Comparison of ENCODE assay signal across 20 mouse cellular contexts in the genomic region with DNA sequence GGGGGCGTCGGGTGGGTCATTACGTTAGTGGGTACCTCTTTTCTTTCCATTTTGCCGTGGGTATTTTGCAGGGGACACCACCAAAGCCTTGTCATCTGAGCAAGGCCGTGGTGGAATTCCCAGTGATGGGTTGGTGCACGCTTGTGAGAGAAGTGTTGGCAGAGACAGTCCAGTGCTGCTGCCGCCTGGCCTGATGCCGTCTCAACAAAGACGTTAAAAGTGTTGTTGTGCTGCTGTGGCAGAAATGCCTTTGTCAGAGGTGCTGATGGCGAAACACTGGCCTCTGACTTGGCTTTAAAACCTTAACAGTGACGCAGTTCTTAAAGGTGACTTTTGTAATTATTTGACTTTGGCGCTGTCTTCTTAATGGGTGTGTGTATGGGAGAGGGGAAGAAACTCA. TPM values are rescaled to one million over a fixed set of nuclear protein-coding genes. Genes with fewer than 3 reads are reported as not detected.
DNase-seq lines count a peak whose midpoint lies in the region; ATAC-seq lines count a peak whose summit lies in the region.
"Had no signal": no experiment of that assay in that cellular context is flagged by ENCODE, and none has a peak within 500 bp of the region (broad histone marks: within the 10 kb centered on the region; RNA-seq: fewer than 3 reads in every experiment).

No protein-coding gene starts in this region.

- intact Hi-C loops in heart, postnatal 36 days (cut with DNase I), result no loop called here

- no peaks in the 10 kb centered on the region for H3K9me3 ChIP-seq in forebrain, embryonic 11.5 days (ENCODE audit: control insufficient read depth, low read length)
- no peaks in the 10 kb centered on the region for H3K9me3 ChIP-seq in forebrain, embryonic 14.5 days (replicated peaks; ENCODE audit: control insufficient read depth, low read length)
- no peaks in the 10 kb centered on the region for H3K9me3 ChIP-seq in heart, embryonic 14.5 days (ENCODE audit: control insufficient read depth, low read length)
- no peaks in the 10 kb centered on the region for H3K9me3 ChIP-seq in midbrain, embryonic 13.5 days
- H3K9me3 ChIP-seq in midbrain, embryonic 10.5 days (replicated peaks), result no peaks in the 10 kb centered on the region
- no peaks in the 10 kb centered on the region for H3K9me3 ChIP-seq in kidney, embryonic 15.5 days (replicated peaks)
- H3K9me3 ChIP-seq: liver, embryonic 13.5 days; midbrain, embryonic 12.5 days; neural tube, embryonic 15.5 days had no signal

- no peaks in the 10 kb centered on the region; the same call in 1 of the 2 replicates for H3K27me3 ChIP-seq in forebrain, embryonic 11.5 days (ENCODE audit: control insufficient read depth, insufficient read depth, low read length)
- H3K27me3 ChIP-seq in forebrain, embryonic 14.5 days (replicated peaks; ENCODE audit: control insufficient read depth, insufficient read depth, low read length), result no peaks in the 10 kb centered on the region
- H3K27me3 ChIP-seq in heart, embryonic 14.5 days (ENCODE audit: control insufficient read depth, insufficient read depth, low read length), result no peaks in the 10 kb centered on the region
- H3K27me3 ChIP-seq in midbrain, embryonic 13.5 days, result peaks cover 14% of the 10 kb centered on the region
- H3K27me3 ChIP-seq in midbrain, embryonic 10.5 days (ENCODE audit: low read depth, poor library complexity, severe bottlenecking), result peaks cover 2% of the 10 kb centered on the region; the same call in 1 of the 2 replicates
- H3K27me3 ChIP-seq in kidney, embryonic 15.5 days, result no peaks in the 10 kb centered on the region
- H3K27me3 ChIP-seq: liver, embryonic 13.5 days; neural tube, embryonic 15.5 days had no signal

- 17% methylated on average over 12 of the region's 12 CpGs for WGBS in forebrain, embryonic 11.5 days
- whole genome bisulfite sequencing in forebrain, embryonic 14.5 days, result 10% methylated on average over 12 of the region's 12 CpGs
- WGBS in heart, embryonic 14.5 days, result 25% methylated on average over 12 of the region's 12 CpGs
- WGBS in midbrain, embryonic 13.5 days, result 17% methylated on average over 12 of the region's 12 CpGs
- 16% methylated on average over 12 of the region's 12 CpGs for WGBS in midbrain, embryonic 10.5 days
- 50% methylated on average over 12 of the region's 12 CpGs for WGBS in kidney, embryonic 15.5 days

- H3K4me3 ChIP-seq in forebrain, embryonic 11.5 days (ENCODE audit: low read depth, low read length), result no peak overlapping the region
- no peak overlapping the region for H3K4me3 ChIP-seq in forebrain, embryonic 14.5 days (ENCODE audit: low read depth, low read length)
- no peak overlapping the region for H3K4me3 ChIP-seq in heart, embryonic 14.5 days (ENCODE audit: control insufficient read depth in 1 of 2, insufficient read depth in 1 of 2, low read depth in 1 of 2, low read length in 2 of 2)
- H3K4me3 ChIP-seq in midbrain, embryonic 13.5 days (replicated peaks), result no peak overlapping the region
- H3K4me3 ChIP-seq in midbrain, embryonic 10.5 days, result no peak overlapping the region
- H3K4me3 ChIP-seq in kidney, embryonic 15.5 days (replicated peaks), result no peak overlapping the region
- H3K4me3 ChIP-seq: liver, embryonic 13.5 days; midbrain, embryonic 12.5 days; myocyte; neural tube, embryonic 15.5 days had no signal

- no peak for DNase-seq in forebrain, embryonic 11.5 days (ENCODE audit: low spot score)
- DNase-seq in forebrain, embryonic 14.5 days (ENCODE audit: low spot score), result no peak
- DNase-seq in heart, postnatal 36 days, result no peak
- DNase-seq in midbrain, embryonic 10.5 days (ENCODE audit: low spot score), result no peak
- DNase-seq in left cerebral cortex, adult 18-20 months (ENCODE audit: low spot score in 2 of 2), result no peak
- DNase-seq: adrenal gland, postnatal 36 days; B cell, adult 2 months; cerebellum, adult 9-10 months; gastrocnemius, postnatal 14 days; kidney, adult 8-10 months; kidney, postnatal 36 days; liver, embryonic 13.5 days; lung, postnatal 4 days; right cerebral cortex, postnatal 25 days had no signal

- no peaks in the 10 kb centered on the region for H3K36me3 ChIP-seq in forebrain, embryonic 11.5 days (ENCODE audit: control insufficient read depth, insufficient read depth, low read length)
- no peaks in the 10 kb centered on the region for H3K36me3 ChIP-seq in forebrain, embryonic 14.5 days (ENCODE audit: control insufficient read depth, insufficient read depth, low read length)
- peaks cover 6% of the 10 kb centered on the region; the same call in 1 of the 2 replicates for H3K36me3 ChIP-seq in heart, embryonic 14.5 days (ENCODE audit: control insufficient read depth, insufficient read depth, low read length)
- no peaks in the 10 kb centered on the region for H3K36me3 ChIP-seq in midbrain, embryonic 13.5 days
- H3K36me3 ChIP-seq in midbrain, embryonic 10.5 days, result peaks cover 23% of the 10 kb centered on the region
- H3K36me3 ChIP-seq in kidney, embryonic 15.5 days, result peaks cover 7% of the 10 kb centered on the region; the same call in 1 of the 2 replicates
- H3K36me3 ChIP-seq: liver, embryonic 13.5 days; midbrain, embryonic 12.5 days; neural tube, embryonic 15.5 days had no signal

- no peak overlapping the region for H3K27ac ChIP-seq in forebrain, embryonic 11.5 days (ENCODE audit: low read depth, low read length)
- H3K27ac ChIP-seq in forebrain, embryonic 14.5 days (ENCODE audit: low read depth, low read length), result no peak overlapping the region
- peak overlapping the region; percentile 55 to 62; a peak in 3 of 4 replicates for H3K27ac ChIP-seq in heart, embryonic 14.5 days (replicated peaks in 1 of 2; ENCODE audit: control insufficient read depth in 1 of 2, insufficient read depth in 1 of 2, low read depth in 2 of 2, low read length in 2 of 2)
- no peak overlapping the region for H3K27ac ChIP-seq in midbrain, embryonic 13.5 days
- no peak overlapping the region for H3K27ac ChIP-seq in midbrain, embryonic 10.5 days (replicated peaks)
- H3K27ac ChIP-seq in kidney, embryonic 15.5 days, result no peak overlapping the region
- H3K27ac ChIP-seq: liver, embryonic 13.5 days; midbrain, embryonic 12.5 days; neural tube, embryonic 15.5 days had no signal

- no peak overlapping the region for H3K4me2 ChIP-seq in forebrain, embryonic 11.5 days (ENCODE audit: low read depth, low read length, severe bottlenecking)
- no peak overlapping the region for H3K4me2 ChIP-seq in forebrain, embryonic 14.5 days (ENCODE audit: low read length)
- H3K4me2 ChIP-seq in heart, embryonic 14.5 days (ENCODE audit: low read length), result peak overlapping the region; percentile 40
- 0 out of 2 replicates have a peak overlapping the region, but pooled peaks have one; percentile 5 for H3K4me2 ChIP-seq in midbrain, embryonic 13.5 days (replicated peaks)
- H3K4me2 ChIP-seq in kidney, embryonic 15.5 days, result no peak overlapping the region
- H3K4me2 ChIP-seq: liver, embryonic 13.5 days; neural tube, embryonic 15.5 days had no signal

- peaks cover 26% of the 10 kb centered on the region for H3K4me1 ChIP-seq in forebrain, embryonic 11.5 days (replicated peaks; ENCODE audit: control insufficient read depth, insufficient read depth, low read length)
- peaks cover 30% of the 10 kb centered on the region for H3K4me1 ChIP-seq in forebrain, embryonic 14.5 days (ENCODE audit: control insufficient read depth, insufficient read depth, low read length)
- H3K4me1 ChIP-seq in heart, embryonic 14.5 days (ENCODE audit: control insufficient read depth in 2 of 2, insufficient read depth in 2 of 2, low read length in 2 of 2), result peaks cover 18 to 47% of the 10 kb centered on the region in 2 experiments
- peaks cover 34% of the 10 kb centered on the region for H3K4me1 ChIP-seq in midbrain, embryonic 13.5 days (replicated peaks)
- peaks cover 60% of the 10 kb centered on the region for H3K4me1 ChIP-seq in midbrain, embryonic 10.5 days
- peaks cover 27% of the 10 kb centered on the region for H3K4me1 ChIP-seq in kidney, embryonic 15.5 days
- H3K4me1 ChIP-seq: liver, embryonic 13.5 days had no signal

- 0 out of 2 replicates have a peak, but pooled peaks have one; percentile 6 for ATAC-seq in forebrain, embryonic 11.5 days (replicated peaks; ENCODE audit: low FRiP score)
- no peak for ATAC-seq in forebrain, embryonic 14.5 days
- ATAC-seq in heart, embryonic 14.5 days (ENCODE audit: insufficient number of reproducible peaks, insufficient read depth, low FRiP score, low read depth), result no peak; the same call in 1 of the 2 replicates
- ATAC-seq in midbrain, embryonic 13.5 days, result no peak
- ATAC-seq in kidney, embryonic 15.5 days (replicated peaks; ENCODE audit: low FRiP score), result no peak

- H3K9ac ChIP-seq in forebrain, embryonic 11.5 days (ENCODE audit: low read length), result no peak overlapping the region
- no peak overlapping the region for H3K9ac ChIP-seq in forebrain, embryonic 14.5 days (ENCODE audit: low read length)
- no peak overlapping the region for H3K9ac ChIP-seq in heart, embryonic 14.5 days (ENCODE audit: low read length)
- no peak overlapping the region for H3K9ac ChIP-seq in midbrain, embryonic 13.5 days (replicated peaks)
- no peak overlapping the region for H3K9ac ChIP-seq in kidney, embryonic 15.5 days
- H3K9ac ChIP-seq: liver, embryonic 13.5 days; midbrain, embryonic 12.5 days; neural tube, embryonic 15.5 days had no signal

RNA-seq across cellular contexts. Expression of a gene that starts 34.8 kb away (rescaled TPM):
- polyA plus RNA-seq in forebrain, embryonic 11.5 days (2014; fragmentation: Nextera tagmentation; extraction: Ambion mirVana), result 35.2 and 35.5 TPM in 2 replicates
- 10.0 and 11.4 TPM in 2 replicates for polyA plus RNA-seq in forebrain, embryonic 14.5 days (2014; fragmentation: Nextera tagmentation; extraction: Ambion mirVana)
- 22.2 TPM in 2 replicates for polyA plus RNA-seq in heart, embryonic 14.5 days (2014; fragmentation: Nextera tagmentation; extraction: Ambion mirVana)
- total RNA-seq in heart, postnatal 36 days (2021), result 10 to 100 TPM; 14.9 to 19.2 TPM
- polyA plus RNA-seq in midbrain, embryonic 13.5 days (2015; fragmentation: Nextera tagmentation; extraction: Ambion mirVana), result 10.9 and 11.9 TPM in 2 replicates
- 13.2 and 15.6 TPM in 2 replicates for polyA plus RNA-seq in midbrain, embryonic 10.5 days (2016; fragmentation: Nextera tagmentation; extraction: Ambion mirVana)
- total RNA-seq in left cerebral cortex, adult 18-20 months (2021), result 10 to 100 TPM; 28.5 to 30.1 TPM
- 21.3 and 21.9 TPM in 2 replicates for polyA plus RNA-seq in kidney, embryonic 15.5 days (2015; fragmentation: Nextera tagmentation; extraction: Ambion mirVana)

Comparison
In these comparisons a context has a peak if more than half of its experiments do, and no peak if none do; other contexts are left out.
1. H3K27ac ChIP-seq: peak in heart, embryonic 14.5 days (2 of 2); none in forebrain, embryonic 11.5 days (single experiment), forebrain, embryonic 14.5 days (single experiment), midbrain, embryonic 13.5 days (single experiment), midbrain, embryonic 10.5 days (single experiment) and kidney, embryonic 15.5 days (single experiment).
2. H3K4me2 ChIP-seq: peak in heart, embryonic 14.5 days (single experiment) and midbrain, embryonic 13.5 days (single experiment); none in forebrain, embryonic 11.5 days (single experiment), forebrain, embryonic 14.5 days (single experiment) and kidney, embryonic 15.5 days (single experiment).